Mouse (Mus musculus) midbrain, embryonic 16.5 days (tissue): ENCODE measurements around the gene Psme2. TPM values are rescaled to one million over a fixed set of nuclear protein-coding genes. Genes with fewer than 3 reads are reported as not detected.
A peak's percentile ranks its signal among the peaks of the same experiment; 100 is the strongest.

ENCODE experiments used
- ATAC-seq: fragments of 200-750 bp; cut with Nextera tagmentation; 2 replicates; pipeline ENCODE4 v1.8.0; 2017; ENCODE audit warnings: moderate TSS enrichment
- H3K27ac ChIP-seq: fragments of 300-500 bp; sonication (generic); 2 replicates; pipeline ENCODE4 v1.5.1; 2014; ENCODE audit warnings: mild to moderate bottlenecking, low read length, mixed read lengths
- H3K27me3 ChIP-seq: fragments of 300-500 bp; sonication (generic); 2 replicates; pipeline ENCODE4 v1.6.1; 2014; ENCODE audit warnings: low read depth, low read length, mixed read lengths; ENCODE audit not compliant: control insufficient read depth, insufficient read depth
- H3K36me3 ChIP-seq: fragments of 300-500 bp; sonication (generic); 2 replicates; pipeline ENCODE4 v1.6.1; 2014; ENCODE audit warnings: mild to moderate bottlenecking, low read length, moderate library complexity, mixed read lengths; ENCODE audit not compliant: control insufficient read depth, insufficient read depth
- H3K4me1 ChIP-seq: fragments of 300-500 bp; sonication (generic); 2 replicates; pipeline ENCODE4 v1.6.1; 2014; ENCODE audit warnings: mild to moderate bottlenecking, low read length, mixed read lengths; ENCODE audit not compliant: control insufficient read depth, insufficient read depth
- H3K4me2 ChIP-seq: fragments of 300-500 bp; sonication (generic); 2 replicates; pipeline ENCODE4 v1.6.1; 2014; ENCODE audit warnings: mild to moderate bottlenecking, low read length, mixed read lengths
- H3K4me3 ChIP-seq: fragments of 300-500 bp; sonication (generic); 2 replicates; pipeline ENCODE4 v1.5.1; 2014; ENCODE audit warnings: low read depth, mild to moderate bottlenecking, low read length, moderate library complexity, mixed read lengths
- H3K9ac ChIP-seq: fragments of 300-500 bp; sonication (generic); 2 replicates; pipeline ENCODE4 v1.6.1; 2014; ENCODE audit warnings: low read depth, low read length, mixed read lengths
- H3K9me3 ChIP-seq: fragments of 300-500 bp; sonication (generic); replicated peaks from 2 replicates; pipeline ENCODE4 v1.6.1; 2014; ENCODE audit warnings: mild to moderate bottlenecking, low read length, mixed read lengths; ENCODE audit not compliant: control insufficient read depth, poor library complexity, severe bottlenecking
- WGBS: fragments of 180-500 bp; shearing (Covaris S2); extraction: QIAGEN DNeasy Blood & Tissue Kit; methylation state at CpG from one replicate; pipeline ENCODE4 v1.1.7; 2014; 5-methylcytosine and 5-hydroxymethylcytosine counted together
- polyA plus RNA-seq: library from polyadenylated mRNA; unstranded; fragments of >200 nt; fragmentation: Nextera tagmentation; extraction: Ambion mirVana; gene quantifications from 2 replicates; pipeline ENCODE4 v1.2.1, GENCODE M21; 2015

Psme2 gene
- polyA plus RNA-seq, 1 experiment from 2014 or later: 183 TPM

- no peak overlapping the region for H3K9ac ChIP-seq
- peaks cover 18% of the 10 kb centered on the region for H3K36me3 ChIP-seq
- H3K4me1 ChIP-seq: peaks cover 20% of the 10 kb centered on the region
- no peak overlapping the region for H3K27ac ChIP-seq
- no peak for ATAC-seq
- H3K27me3 ChIP-seq: no peaks in the 10 kb centered on the region
- no peaks in the 10 kb centered on the region for H3K9me3 ChIP-seq
- H3K4me3 ChIP-seq: no peak overlapping the region
- WGBS: 87% methylated on average over 10 of the region's 10 CpGs
- no peak overlapping the region for H3K4me2 ChIP-seq
Measured at GRCm38 (mm10) chr14:55561860-55562259, 29.1 kb downstream of the Psme2 start.

- under 1% methylated on average over 51 of the region's 51 CpGs for WGBS
- peak within 1 kb of the TSS; percentile 68 for H3K4me2 ChIP-seq
- peak within 1 kb of the TSS; percentile 90 for H3K9ac ChIP-seq
- peaks cover 13% of the 10 kb centered on the region for H3K36me3 ChIP-seq
- H3K27me3 ChIP-seq: no peaks in the 10 kb centered on the region
- peaks cover 20% of the 10 kb centered on the region for H3K4me1 ChIP-seq
- peak within 1 kb of the TSS; percentile 62 for H3K4me3 ChIP-seq
- H3K27ac ChIP-seq: peak within 1 kb of the TSS; percentile 99
- peak; percentile 98 for ATAC-seq
- no peaks in the 10 kb centered on the region for H3K9me3 ChIP-seq
Measured at GRCm38 (mm10) chr14:55560202-55561073, 30.5 kb downstream of the Psme2 start, which contains the start of gene A730061H03Rik. Gene A730061H03Rik (minus strand): TSS chr14:55560406.

GRCm38 (mm10) chr14:55559799-55560201 lies 31.1 kb downstream of the Psme2 start, which contains the start of gene Dcaf11:
Gene Dcaf11 (plus strand): TSS chr14:55560006.
- peak; percentile 83 for ATAC-seq
- no peaks in the 10 kb centered on the region for H3K9me3 ChIP-seq
- H3K4me2 ChIP-seq: peak within 1 kb of the TSS; percentile 68
- no peaks in the 10 kb centered on the region for H3K27me3 ChIP-seq
- peak within 1 kb of the TSS; percentile 99 for H3K27ac ChIP-seq
- under 1% methylated on average over 27 of the region's 27 CpGs for WGBS
- H3K4me1 ChIP-seq: peaks cover 20% of the 10 kb centered on the region
- H3K4me3 ChIP-seq: peak within 1 kb of the TSS; percentile 62
- H3K9ac ChIP-seq: peak within 1 kb of the TSS; percentile 90
- H3K36me3 ChIP-seq: peaks cover 8% of the 10 kb centered on the region

DNA sequence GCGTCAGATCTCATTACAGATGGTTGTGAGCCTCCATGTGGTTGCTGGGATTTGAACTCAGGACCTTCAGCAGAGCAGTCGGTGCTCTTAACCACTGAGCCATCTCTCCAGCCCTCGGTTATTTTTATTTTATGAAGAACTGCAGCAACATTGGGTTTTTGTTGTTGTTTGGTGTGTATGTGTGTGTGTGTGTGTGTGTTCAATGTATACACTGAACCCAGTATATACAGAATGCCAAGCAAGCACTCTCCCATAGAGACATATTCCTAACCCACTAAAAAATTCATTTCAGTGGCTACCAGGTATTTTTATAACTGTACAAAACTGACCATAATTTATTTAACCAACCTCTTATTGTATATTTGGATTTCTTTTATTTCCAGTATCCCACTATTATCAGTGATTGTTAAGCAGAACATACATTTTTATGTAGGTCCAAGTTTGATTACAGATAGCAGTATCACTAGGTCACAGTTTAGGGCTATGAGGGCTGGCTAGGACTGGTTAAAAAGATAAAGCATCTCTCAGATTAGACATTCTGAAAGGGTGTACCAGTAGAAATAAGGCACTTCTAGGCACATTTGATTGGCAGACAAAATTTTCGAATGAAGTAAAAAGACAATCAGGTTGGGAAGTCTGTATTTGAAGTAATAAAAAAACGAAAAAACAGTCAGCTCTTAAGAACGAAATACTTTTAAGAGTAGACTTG lies 32.0 kb downstream of the Psme2 start:
- H3K4me2 ChIP-seq: peak overlapping the region; percentile 68
- H3K9me3 ChIP-seq: no peaks in the 10 kb centered on the region
- H3K27ac ChIP-seq: no peak overlapping the region
- no peak overlapping the region for H3K9ac ChIP-seq
- peak overlapping the region; percentile 62 for H3K4me3 ChIP-seq
- H3K4me1 ChIP-seq: peaks cover 20% of the 10 kb centered on the region
- 56% methylated on average over 6 of the region's 6 CpGs for WGBS
- no peaks in the 10 kb centered on the region for H3K36me3 ChIP-seq
- ATAC-seq: no peak
- no peaks in the 10 kb centered on the region for H3K27me3 ChIP-seq

DNA sequence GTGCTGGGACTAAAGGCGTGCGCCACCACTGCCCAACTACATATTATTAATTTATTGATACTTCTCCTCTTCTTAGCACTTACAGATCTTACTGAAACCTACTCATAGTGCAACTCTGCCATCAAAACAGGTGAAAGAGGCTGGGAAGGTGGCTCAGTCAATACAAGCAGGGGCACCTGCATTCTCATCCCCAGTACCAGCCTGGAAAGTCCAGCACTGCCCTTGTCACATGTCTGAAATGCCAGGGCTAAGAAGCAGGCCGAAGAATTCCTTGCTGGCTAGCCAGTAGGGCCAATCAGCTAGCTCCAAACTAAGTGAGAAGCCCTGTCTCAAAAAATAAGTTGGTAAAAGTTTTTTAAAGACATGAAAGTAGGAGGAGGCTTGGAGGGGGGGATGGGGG lies 33.3 kb downstream of the Psme2 start:
- Histone ChIP-seq H3K4me2 (no peak overlapping the region), H3K9ac (no peak overlapping the region), H3K36me3 (no peaks in the 10 kb centered on the region), H3K4me3 (no peak overlapping the region), H3K27me3 (no peaks in the 10 kb centered on the region), H3K4me1 (peaks cover 20% of the 10 kb centered on the region), H3K9me3 (no peaks in the 10 kb centered on the region), H3K27ac (no peak overlapping the region)
- WGBS: 90% methylated on average over 3 of the region's 3 CpGs
- no peak for ATAC-seq

GRCm38 (mm10) chr14:55557003-55557402 lies 33.9 kb downstream of the Psme2 start:
- H3K36me3 ChIP-seq: no peaks in the 10 kb centered on the region
- H3K9ac ChIP-seq: no peak overlapping the region
- 30% methylated on average over 5 of the region's 5 CpGs for WGBS
- no peaks in the 10 kb centered on the region for H3K27me3 ChIP-seq
- no peak overlapping the region for H3K4me2 ChIP-seq
- H3K27ac ChIP-seq: no peak overlapping the region
- no peak overlapping the region for H3K4me3 ChIP-seq
- H3K4me1 ChIP-seq: peaks cover 15% of the 10 kb centered on the region
- no peak for ATAC-seq
- H3K9me3 ChIP-seq: no peaks in the 10 kb centered on the region

DNA sequence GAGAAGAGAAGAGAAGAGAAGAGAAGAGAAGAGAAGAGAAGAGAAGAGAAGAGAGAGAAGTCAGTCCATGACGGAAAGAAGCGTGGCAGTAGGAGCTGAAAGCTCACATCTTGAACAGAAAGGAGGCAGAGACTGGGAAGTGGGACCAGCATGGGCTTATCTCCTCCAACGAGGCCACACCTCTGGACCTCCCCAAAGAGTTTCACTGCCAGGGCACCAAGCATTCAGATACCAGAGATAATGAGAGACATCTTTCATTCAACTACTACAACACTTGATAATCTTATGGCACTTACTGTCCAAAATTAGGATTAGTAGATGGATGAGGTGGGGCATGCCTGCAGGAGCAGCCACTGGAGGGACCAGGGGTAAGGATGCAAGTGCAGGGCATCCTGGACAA lies 35.1 kb downstream of the Psme2 start:
- Histone ChIP-seq H3K9me3 (no peaks in the 10 kb centered on the region), H3K36me3 (no peaks in the 10 kb centered on the region), H3K4me2 (no peak overlapping the region), H3K9ac (no peak overlapping the region), H3K4me3 (no peak overlapping the region), H3K27ac (no peak overlapping the region), H3K4me1 (peaks cover 5% of the 10 kb centered on the region; the same call in 1 of the 2 replicates), H3K27me3 (no peaks in the 10 kb centered on the region)
- no peak for ATAC-seq
- 87% methylated on average over 3 of the region's 3 CpGs for WGBS

DNA sequence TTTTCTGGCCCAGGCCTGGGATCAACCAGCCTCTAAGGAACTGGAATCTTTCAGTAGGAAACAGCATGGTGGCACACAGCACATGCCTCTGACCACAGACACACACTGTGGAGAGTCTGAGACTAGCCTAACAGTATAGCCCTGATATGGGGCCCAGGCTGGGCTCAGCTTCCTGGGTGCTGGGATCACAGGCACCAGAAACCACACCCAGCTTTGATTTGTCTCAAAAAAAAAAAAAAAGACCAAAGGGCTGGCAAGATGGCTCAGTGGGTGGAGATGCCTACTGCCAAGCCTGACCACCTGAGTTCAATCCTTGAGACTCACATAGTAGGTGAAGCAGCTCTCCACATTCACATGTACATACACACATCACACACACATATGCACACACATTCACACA lies 36.3 kb downstream of the Psme2 start:
- Histone ChIP-seq H3K27ac (no peak overlapping the region), H3K4me3 (no peak overlapping the region), H3K4me2 (no peak overlapping the region), H3K4me1 (peaks cover 5% of the 10 kb centered on the region; the same call in 1 of the 2 replicates), H3K27me3 (no peaks in the 10 kb centered on the region), H3K9me3 (no peaks in the 10 kb centered on the region), H3K36me3 (no peaks in the 10 kb centered on the region), H3K9ac (no peak overlapping the region)
- ATAC-seq: no peak

- Histone ChIP-seq H3K4me1 (no peaks in the 10 kb centered on the region), H3K4me3 (no peak overlapping the region), H3K4me2 (no peak overlapping the region), H3K9ac (no peak overlapping the region), H3K36me3 (peaks cover 18% of the 10 kb centered on the region), H3K27ac (no peak overlapping the region), H3K27me3 (no peaks in the 10 kb centered on the region), H3K9me3 (no peaks in the 10 kb centered on the region)
- no peak for ATAC-seq
- WGBS: 89% methylated on average over 8 of the region's 8 CpGs
Measured at GRCm38 (mm10) chr14:55551794-55552193, 39.1 kb downstream of the Psme2 start.
